ENCODE assay signal across 33 mouse cellular contexts in genomic region chr5:93684661-93685060, GRCm38 (mm10). TPM values are rescaled to one million over a fixed set of nuclear protein-coding genes. Genes with fewer than 3 reads are reported as not detected.
A peak's percentile ranks its signal among the peaks of the same experiment; 100 is the strongest.
DNase-seq lines count a peak whose midpoint lies in the region; TF ChIP-seq lines count a peak whose summit lies in the region.
"Not testable (repeated sequence)": the region's sequence is repeated elsewhere in the genome, so short reads cannot be mapped to it uniquely, and the experiment has no call there.
"Had no signal": no experiment of that assay in that cellular context is flagged by ENCODE, and none has a peak within 500 bp of the region (broad histone marks: within the 10 kb centered on the region; RNA-seq: fewer than 3 reads in every experiment).

No protein-coding gene starts in this region.

- DNase-seq in 416B (ENCODE audit: low read depth) = peak; percentile 1
- peak; percentile 6 for DNase-seq in adrenal gland, postnatal 14 days
- peak; percentile 28 to 39 for DNase-seq in cerebellum, adult 18-20 months
- DNase-seq in cerebellum, postnatal 10 days = peak; percentile 3 to 16
- DNase-seq in kidney, adult 2 months = peak; percentile 38
- DNase-seq in kidney, postnatal 25 days = peak; percentile 23 to 30
- peak; percentile 3 to 4 for DNase-seq in layer of hippocampus, postnatal 25 days (ENCODE audit: extremely low spot score in 1 of 2, low spot score in 1 of 2)
- peak; percentile 38 for DNase-seq in testis, postnatal 10 days (ENCODE audit: low spot score)

- not testable (repeated sequence) for TF ChIP-seq POLR2A in kidney, adult 2 months (IDR thresholded peaks at IDR 0.05; ENCODE audit: low read depth, low read length)

- not testable (repeated sequence) for TF ChIP-seq CTCF in kidney, adult 2 months (conservative IDR thresholded peaks at IDR 0.05; ENCODE audit: insufficient read depth, insufficient read length, low read depth, low read length)

- H3K27ac ChIP-seq in kidney, adult 2 months (ENCODE audit: insufficient read depth, low read depth, low read length) = not testable (repeated sequence)

- not testable (repeated sequence) for H3K4me1 ChIP-seq in kidney, adult 2 months (ENCODE audit: control insufficient read depth, insufficient read depth, low read length)

- not testable (repeated sequence) for H3K27me3 ChIP-seq in kidney, adult 2 months (replicated peaks; ENCODE audit: control insufficient read depth, insufficient read depth, low read length)

- not testable (repeated sequence) for H3K4me3 ChIP-seq in kidney, adult 2 months (ENCODE audit: insufficient read depth, low read depth, low read length)

- not testable (repeated sequence) for H3K36me3 ChIP-seq in kidney, adult 2 months (ENCODE audit: control insufficient read depth, insufficient read depth, low read length)

- WGBS in kidney, adult 2 months = 73% methylated on average over 3 of the region's 3 CpGs

RNA-seq across cellular contexts. Expression of gene C87414, which starts 13.3 kb away (rescaled TPM):
- not detected in 2 replicates for total RNA-seq in adrenal gland, postnatal 14 days (2021)
- not detected in 2 replicates for polyA plus RNA-seq in kidney, adult 2 months (2012; rRNA removed)
- total RNA-seq in layer of hippocampus, postnatal 25 days (2021) = not detected
- total RNA-seq: G1E; gastrocnemius, postnatal 10 days; heart, adult 8-10 months; heart, postnatal 10 days; hematopoietic stem cell, adult 5-6 weeks; layer of hippocampus, postnatal 10 days; left cerebral cortex, adult 8-10 months; left cerebral cortex, postnatal 36 days; midbrain, postnatal 0 days had no signal
- polyA plus RNA-seq: embryonic facial prominence, embryonic 11.5 days; forebrain, embryonic 13.5 days; G1E; gonadal fat pad, adult 2 months; heart, embryonic 13.5 days; hindbrain, embryonic 14.5 days; intestine, postnatal 0 days; large intestine, adult 2 months; limb, embryonic 13.5 days; liver, embryonic 12.5 days; lung, postnatal 0 days; midbrain, embryonic 12.5 days; midbrain, postnatal 0 days; myocyte; neural tube, embryonic 12.5 days; spleen, adult 2 months; stomach, postnatal 0 days; thymus, postnatal 0 days had no signal
